Mouse (Mus musculus) heart, adult 2 months (tissue): ENCODE measurements around the gene Insm2. TPM values are rescaled to one million over a fixed set of nuclear protein-coding genes. Genes with fewer than 3 reads are reported as not detected.
A peak's percentile ranks its signal among the peaks of the same experiment; 100 is the strongest.
"Not testable (repeated sequence)": the region's sequence is repeated elsewhere in the genome, so short reads cannot be mapped to it uniquely, and the experiment has no call there.

Experiments
- DNase-seq, 2 experiments: peaks; one replicate each; pipeline ENCODE4 v3.0.0; 2021
- H3K27ac ChIP-seq: fragments of 200-600 bp; 2 replicates; pipeline ENCODE4 v1.8.1; 2022
- H3K27me3 ChIP-seq: fragments of 200-500 bp; 2 replicates; pipeline ENCODE4 v1.6.1; 2012; ENCODE audit warnings: mild to moderate bottlenecking, low read length, inconsistent platforms, mixed read lengths; ENCODE audit not compliant: control insufficient read depth, insufficient read depth
- H3K36me3 ChIP-seq: fragments of 200-500 bp; 2 replicates; pipeline ENCODE4 v1.6.1; 2012; ENCODE audit warnings: low read length, inconsistent platforms; ENCODE audit not compliant: control insufficient read depth, insufficient read depth
- H3K4me1 ChIP-seq: fragments of 200-500 bp; 2 replicates; pipeline ENCODE4 v1.6.1; 2011; ENCODE audit warnings: low read length; ENCODE audit not compliant: control insufficient read depth, insufficient read depth
- H3K4me3 ChIP-seq: fragments of 200-600 bp; 2 replicates; pipeline ENCODE4 v1.8.1; 2022
- H3K79me2 ChIP-seq: fragments of 200-500 bp; replicated peaks from 2 replicates; pipeline ENCODE4 v1.6.1; 2012; ENCODE audit warnings: mild to moderate bottlenecking, inconsistent platforms, low read length, moderate library complexity, mixed read lengths; ENCODE audit not compliant: control insufficient read depth, insufficient read depth
- H3K9ac ChIP-seq: fragments of 200-500 bp; 2 replicates; pipeline ENCODE4 v1.6.1; 2012; ENCODE audit warnings: low read depth, mild to moderate bottlenecking, control low read depth, inconsistent platforms, low read length, mixed read lengths
- CTCF ChIP-seq: fragments of 200-600 bp; IDR thresholded peaks from 2 replicates; pipeline ENCODE4 v1.8.1; 2022; ENCODE audit warnings: antibody characterized with exemption, mild to moderate bottlenecking, moderate library complexity
- EP300 ChIP-seq: fragments of 200-500 bp; IDR thresholded peaks from 2 replicates; pipeline ENCODE4 v1.6.1; 2011; ENCODE audit warnings: low read depth, low read length, control low read depth; ENCODE audit not compliant: insufficient read depth
- POLR2A ChIP-seq: fragments of 200-500 bp; IDR thresholded peaks from 2 replicates; pipeline ENCODE4 v1.6.1; 2011; ENCODE audit warnings: mild to moderate bottlenecking, low read depth, low read length, control low read depth; ENCODE audit not compliant: insufficient read depth
- WGBS: fragments of 180-500 bp; shearing (Covaris S2); methylation state at CpG from one replicate; pipeline ENCODE4 v1.1.7; 2018; 5-methylcytosine and 5-hydroxymethylcytosine counted together
- intact Hi-C: fragments of 180-260 bp; cut with DNase I; formaldehyde crosslinking; loops from one replicate; pipeline ENCODE4 v1.15.1; 2025
- long read RNA-seq: library from polyadenylated mRNA; stranded (forward); transcript quantifications from one replicate; pipeline ENCODE4 v2.0.0, GENCODE M21; 2021
- polyA plus RNA-seq: library from polyadenylated mRNA; depleted of rRNA; stranded (reverse); fragments of >200 nt; gene quantifications from 2 replicates; pipeline ENCODE4 v1.2.3, GENCODE M21; 2012; rRNA removed
- total RNA-seq, 2 experiments: library from RNA; stranded (reverse); gene quantifications; 2 replicates each; pipeline ENCODE4 v1.2.3; 2021

Gene Insm2
- total RNA-seq: not detected
- not detected in 2 replicates for polyA plus RNA-seq
- long read RNA-seq: 0 reads

DNA sequence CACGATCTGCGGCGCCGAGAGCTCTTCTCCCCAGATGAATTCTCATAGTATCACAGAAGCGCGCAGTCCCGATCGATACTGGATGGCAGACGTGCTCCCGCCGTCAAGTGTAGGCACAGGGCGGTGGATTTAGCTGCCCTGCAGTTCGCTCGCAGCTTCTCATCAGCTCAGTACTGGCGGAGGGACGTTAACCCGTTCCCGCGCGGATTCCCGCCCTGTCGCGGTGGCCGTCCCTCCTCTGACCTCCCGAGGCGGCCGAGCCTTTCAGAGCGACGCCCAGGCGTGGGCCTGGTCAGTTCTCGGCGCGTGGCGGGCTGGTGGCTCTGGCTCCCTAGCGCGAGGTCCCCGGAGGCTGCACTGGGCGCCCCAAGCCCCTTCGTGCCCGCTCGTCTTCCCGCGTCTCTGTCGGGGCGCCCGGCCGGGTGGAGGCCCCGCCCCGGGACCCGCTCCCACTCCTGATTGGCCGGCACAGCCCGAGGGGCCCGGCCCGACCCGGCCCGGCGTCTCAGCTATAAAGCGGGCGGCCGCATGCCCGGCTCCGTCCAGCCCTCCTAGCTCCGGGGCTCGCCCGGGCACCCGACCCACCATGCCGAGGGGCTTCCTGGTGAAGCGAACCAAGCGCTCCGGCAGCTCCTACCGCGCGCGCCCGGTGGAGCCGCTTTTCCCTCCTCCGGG, at the start of gene Insm2:
TSS of gene Insm2 (plus strand) at position 541 of the 675 bp plus-strand sequence.
- DNase-seq: no peak
- peaks cover 17% of the 10 kb centered on the region for H3K27me3 ChIP-seq

GRCm38 (mm10) chr12:55554901-55555300, 44.3 kb upstream of the Insm2 start:
- H3K4me1 ChIP-seq: not testable (repeated sequence)

More for the DNA sequence above, at the start of gene Insm2:
- Histone ChIP-seq H3K36me3 (no peaks in the 10 kb centered on the region), H3K27ac (no peak within 1 kb of the TSS), H3K4me1 (no peaks in the 10 kb centered on the region), H3K79me2 (no peaks in the 10 kb centered on the region), H3K4me3 (no peak within 1 kb of the TSS), H3K9ac (no peak within 1 kb of the TSS)
- WGBS: 1% methylated on average over 67 of the region's 77 CpGs
- intact Hi-C loops: no loop called here
- TF ChIP-seq EP300 (no peak), CTCF (no peak), POLR2A (no peak)

DNA sequence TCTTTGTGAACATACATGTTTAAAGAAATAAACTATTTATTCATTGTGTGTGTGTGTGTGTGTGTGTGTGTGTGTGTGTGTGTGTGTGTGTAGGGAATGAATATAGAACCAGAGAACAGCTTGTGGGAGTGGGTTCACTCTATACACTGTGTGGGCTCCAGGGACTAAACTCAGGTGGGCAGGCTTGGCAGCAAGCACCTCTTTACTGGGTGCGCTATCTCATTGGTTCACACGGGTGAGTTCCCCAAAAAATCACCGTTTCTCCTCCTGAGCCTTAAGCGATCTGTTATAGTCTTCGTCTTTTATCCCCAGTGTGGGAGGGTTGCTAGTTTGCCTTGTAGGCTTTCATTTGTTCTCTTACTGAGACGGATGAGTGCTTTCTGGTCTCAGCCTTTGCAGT, 41.4 kb upstream of the Insm2 start:
- H3K27me3 ChIP-seq: no peaks in the 10 kb centered on the region
- intact Hi-C loops: no loop called here
- H3K4me1 ChIP-seq: no peaks in the 10 kb centered on the region
- WGBS: 79% methylated on average over 6 of the region's 6 CpGs
- no peaks in the 10 kb centered on the region for H3K79me2 ChIP-seq
- no peaks in the 10 kb centered on the region for H3K36me3 ChIP-seq
- H3K4me3 ChIP-seq: no peak overlapping the region
- no peak for TF ChIP-seq CTCF
- TF ChIP-seq EP300: no peak
- no peak for TF ChIP-seq POLR2A
- H3K9ac ChIP-seq: no peak overlapping the region
- DNase-seq: no peak
- H3K27ac ChIP-seq: no peak overlapping the region

More at GRCm38 (mm10) chr12:55554901-55555300, 44.3 kb upstream of the Insm2 start:
- H3K4me3 ChIP-seq, DNase-seq, H3K36me3 ChIP-seq, intact Hi-C loops, H3K79me2 ChIP-seq, H3K9ac ChIP-seq, H3K27me3 ChIP-seq, H3K27ac ChIP-seq: not testable (repeated sequence)
- WGBS: 72% methylated on average over 6 of the region's 6 CpGs

DNA sequence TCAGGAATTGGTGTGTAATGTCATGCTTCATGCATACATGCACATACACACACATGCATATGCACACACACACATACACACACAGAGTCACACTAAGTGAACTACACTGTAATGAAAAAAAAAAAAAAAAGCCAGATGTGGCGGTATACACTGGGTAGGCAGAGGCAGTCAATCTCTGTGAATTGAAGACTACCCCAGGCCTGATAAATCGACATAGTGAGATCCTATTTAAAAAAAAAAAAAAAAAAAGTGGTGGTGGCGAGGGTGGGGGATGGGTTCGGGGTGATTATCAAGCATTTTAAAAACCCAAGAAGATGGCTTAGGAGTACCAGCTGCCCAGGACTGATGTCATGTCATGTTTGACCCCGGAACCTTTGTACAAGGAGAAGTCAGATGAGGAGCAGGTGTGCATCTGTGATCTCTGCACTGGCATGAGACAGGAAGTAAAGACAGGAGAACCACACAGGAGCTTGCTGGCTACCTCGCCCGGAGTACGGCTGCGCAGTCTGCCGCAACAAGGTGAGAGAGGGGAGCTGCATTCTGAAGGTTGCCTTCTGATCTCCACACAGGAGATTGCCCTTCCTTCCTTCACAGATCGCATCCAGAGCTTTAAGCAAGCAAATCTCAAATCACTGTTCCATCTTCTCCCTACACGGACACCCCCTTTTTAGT, 39.9 kb upstream of the Insm2 start:
- Histone ChIP-seq H3K27ac (no peak overlapping the region), H3K79me2 (no peaks in the 10 kb centered on the region), H3K36me3 (no peaks in the 10 kb centered on the region), H3K4me1 (no peaks in the 10 kb centered on the region), H3K9ac (no peak overlapping the region), H3K27me3 (no peaks in the 10 kb centered on the region), H3K4me3 (no peak overlapping the region)
- intact Hi-C loops: no loop called here
- TF ChIP-seq CTCF: no peak
- TF ChIP-seq EP300: no peak
- TF ChIP-seq POLR2A: no peak
- 81% methylated on average over 12 of the region's 12 CpGs for WGBS
- no peak for DNase-seq

DNA sequence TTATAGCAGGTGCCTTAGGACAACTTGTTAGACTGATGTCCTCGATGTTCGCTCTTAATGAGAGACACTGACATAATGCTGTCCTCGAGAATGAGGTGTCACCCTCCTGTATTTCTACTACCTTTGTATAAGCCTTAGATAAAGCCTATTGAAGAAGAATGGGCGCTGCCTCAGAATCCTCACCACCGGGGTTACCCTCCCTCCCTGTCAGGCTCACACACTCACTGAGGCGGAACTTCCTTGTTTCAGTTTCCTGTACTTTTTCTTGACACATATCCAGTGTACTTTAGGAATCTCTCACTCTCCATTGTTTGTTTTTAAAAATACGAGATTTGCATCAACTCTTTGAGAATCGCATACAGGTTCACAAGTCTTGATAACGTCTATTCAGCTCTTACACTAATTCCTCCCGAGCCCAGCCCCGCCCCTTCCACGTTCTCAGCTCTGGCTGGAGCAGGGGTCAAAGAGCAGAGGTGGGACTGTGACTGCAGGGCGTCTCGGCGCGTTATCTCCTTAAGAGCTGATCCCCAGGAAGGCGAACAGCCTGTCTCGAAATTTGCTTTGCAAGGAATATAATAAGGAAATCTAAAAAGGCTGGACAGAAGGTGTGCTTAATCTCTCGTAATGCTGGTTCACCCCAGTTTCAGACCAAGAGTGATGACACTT, 39.1 kb upstream of the Insm2 start:
- intact Hi-C loops: no loop called here
- H3K4me1 ChIP-seq: no peaks in the 10 kb centered on the region
- H3K27me3 ChIP-seq: no peaks in the 10 kb centered on the region
- no peaks in the 10 kb centered on the region for H3K79me2 ChIP-seq
- H3K27ac ChIP-seq: no peak overlapping the region
- WGBS: 12% methylated on average over 19 of the region's 19 CpGs
- H3K4me3 ChIP-seq: peak overlapping the region; percentile 26
- no peaks in the 10 kb centered on the region for H3K36me3 ChIP-seq
- peak in 1 of 2 experiments; percentile 13 for DNase-seq
- TF ChIP-seq CTCF (no peak), POLR2A (no peak)
- no peak overlapping the region for H3K9ac ChIP-seq

DNA sequence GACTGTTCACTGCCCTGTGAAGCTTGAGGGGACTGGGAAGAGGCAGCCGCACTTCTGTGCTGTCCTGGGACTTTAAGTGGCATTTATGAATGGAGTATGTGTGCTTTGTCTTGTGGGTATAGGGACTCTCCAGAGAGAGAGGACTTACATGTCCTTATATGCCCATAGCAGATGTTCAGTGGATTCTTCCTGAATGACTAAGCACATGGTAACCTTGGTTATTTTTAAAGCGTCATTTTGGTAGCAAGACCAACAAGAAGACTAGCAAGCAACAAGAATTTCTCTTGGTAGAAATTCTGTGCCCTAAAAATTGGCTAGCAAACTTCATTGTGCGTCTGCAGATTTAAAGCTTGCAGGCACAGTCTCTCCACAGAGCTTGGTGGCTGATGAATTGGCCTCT, 35.5 kb upstream of the Insm2 start:
- Histone ChIP-seq H3K27ac (no peak overlapping the region), H3K27me3 (no peaks in the 10 kb centered on the region), H3K4me3 (no peak overlapping the region), H3K4me1 (no peaks in the 10 kb centered on the region), H3K36me3 (no peaks in the 10 kb centered on the region), H3K9ac (no peak overlapping the region), H3K79me2 (no peaks in the 10 kb centered on the region)
- DNase-seq: no peak
- WGBS: 85% methylated on average over 3 of the region's 3 CpGs
- intact Hi-C loops: no loop called here
- TF ChIP-seq POLR2A (no peak), EP300 (no peak), CTCF (no peak)
